Mouse (Mus musculus): ENCODE data around the gene Trpv4. TPM values are rescaled to one million over a fixed set of nuclear protein-coding genes. Genes with fewer than 3 reads are reported as not detected.

Trpv4 gene
- polyA plus RNA-seq (2014; fragmentation: Nextera tagmentation; extraction: Ambion mirVana), result 0.17 and 0.53 TPM in 2 replicates

DNA sequence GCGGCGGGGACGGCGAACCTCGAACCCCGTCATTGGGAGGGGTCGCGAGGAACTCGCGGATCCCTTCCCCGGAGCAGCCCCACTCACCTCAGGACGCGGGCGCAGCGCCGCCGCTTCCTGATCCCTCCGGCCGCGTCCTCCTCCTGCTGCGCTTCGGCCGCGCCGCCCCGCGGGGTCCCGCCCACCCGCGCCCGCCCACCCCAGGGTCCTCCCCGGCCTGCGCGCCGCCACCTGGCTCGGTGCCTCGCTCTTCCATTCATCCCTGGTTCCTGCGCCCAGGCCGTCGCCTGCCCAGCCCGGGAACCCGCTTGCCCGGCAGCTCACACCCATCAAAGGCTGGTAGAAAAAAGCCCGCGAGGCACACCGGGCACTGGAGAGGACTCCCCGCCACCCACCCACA lies at the start of gene Trpv4:
TSS of gene Trpv4 (minus strand) at position 167 of the 400 bp plus-strand sequence.
- WGBS, result 2% methylated on average over 33 of the region's 47 CpGs

DNA sequence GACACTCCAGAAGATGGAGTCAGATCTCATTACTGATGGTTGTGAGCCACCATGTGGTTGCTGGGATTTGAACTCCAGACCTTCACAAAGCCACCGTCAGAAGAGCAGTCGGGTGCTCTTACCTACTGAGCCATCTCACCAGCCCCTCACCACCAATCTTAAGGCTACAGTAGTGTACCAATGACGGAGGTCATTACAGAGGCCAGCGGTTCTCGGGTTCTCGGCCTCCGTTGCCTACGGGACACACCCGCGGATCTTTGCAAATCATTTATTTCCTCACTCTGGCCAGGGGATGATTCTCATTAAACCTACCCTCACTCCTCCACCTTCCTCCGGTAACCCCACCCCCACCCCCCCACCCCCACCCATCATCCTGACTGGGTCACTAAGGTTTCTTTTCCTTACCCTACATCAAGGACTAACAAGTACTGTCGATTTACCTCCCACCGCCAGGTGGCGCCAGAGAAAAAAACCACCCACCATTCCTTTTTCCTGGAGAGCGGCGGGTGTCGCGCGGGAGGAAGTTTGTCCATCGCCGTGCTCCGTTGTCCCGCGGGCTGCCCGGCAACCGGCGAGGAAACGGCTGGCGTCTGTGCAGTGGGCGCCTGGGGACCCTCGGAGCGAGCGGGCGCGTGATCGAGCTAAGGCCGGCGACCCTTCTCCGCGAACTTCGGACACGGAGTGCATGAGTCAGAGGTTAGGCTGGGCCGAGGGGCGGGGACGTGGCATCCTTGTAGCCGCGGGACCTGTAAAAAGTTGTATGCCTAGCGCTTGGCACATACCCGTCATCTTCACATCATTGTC lies 49.2 kb upstream of the Trpv4 start, which contains the start of gene Tchp:
TSS of gene Tchp (plus strand) at position 496 of the 804 bp plus-strand sequence.
- Histone ChIP-seq H3K4me1 (replicated peaks; ENCODE audit: control insufficient read depth, insufficient read depth, low read length) (peaks cover 7% of the 10 kb centered on the region), H3K9ac (ENCODE audit: low read length) (peak within 1 kb of the TSS; percentile 78), H3K9me3 (ENCODE audit: control insufficient read depth, low read length) (no peaks in the 10 kb centered on the region), H3K4me2 (ENCODE audit: low read depth, low read length, severe bottlenecking) (peak within 1 kb of the TSS; percentile 83), H3K36me3 (ENCODE audit: control insufficient read depth, insufficient read depth, low read length) (peaks cover 6% of the 10 kb centered on the region; the same call in 1 of the 2 replicates), H3K27ac (ENCODE audit: low read depth, low read length) (no peak within 1 kb of the TSS), H3K4me3 (ENCODE audit: low read depth, low read length) (peak within 1 kb of the TSS; percentile 81), H3K27me3 (ENCODE audit: control insufficient read depth, insufficient read depth, low read length) (no peaks in the 10 kb centered on the region)
- peak; percentile 98 for DNase-seq (ENCODE audit: low spot score)
- 3% methylated on average over 47 of the region's 49 CpGs for WGBS
- peak; percentile 75 for ATAC-seq (replicated peaks; ENCODE audit: low FRiP score)

More for the DNA sequence above, at the start of gene Trpv4:
- DNase-seq (ENCODE audit: low spot score) (peak; percentile 58), ATAC-seq (replicated peaks; ENCODE audit: low FRiP score) (no peak)
- H3K27ac ChIP-seq (ENCODE audit: low read depth, low read length), result no peak within 1 kb of the TSS
- H3K36me3 ChIP-seq (ENCODE audit: control insufficient read depth, insufficient read depth, low read length), result no peaks in the 10 kb centered on the region
- H3K4me3 ChIP-seq (ENCODE audit: low read depth, low read length), result peak within 1 kb of the TSS; percentile 36
- H3K9ac ChIP-seq (ENCODE audit: low read length), result peak within 1 kb of the TSS; percentile 20
- H3K27me3 ChIP-seq (ENCODE audit: control insufficient read depth, insufficient read depth, low read length), result peaks cover 31% of the 10 kb centered on the region
- peak within 1 kb of the TSS; percentile 77 for H3K4me2 ChIP-seq (ENCODE audit: low read depth, low read length, severe bottlenecking)
- no peaks in the 10 kb centered on the region for H3K9me3 ChIP-seq (ENCODE audit: control insufficient read depth, low read length)
- peaks cover 11% of the 10 kb centered on the region for H3K4me1 ChIP-seq (replicated peaks; ENCODE audit: control insufficient read depth, insufficient read depth, low read length)

DNA sequence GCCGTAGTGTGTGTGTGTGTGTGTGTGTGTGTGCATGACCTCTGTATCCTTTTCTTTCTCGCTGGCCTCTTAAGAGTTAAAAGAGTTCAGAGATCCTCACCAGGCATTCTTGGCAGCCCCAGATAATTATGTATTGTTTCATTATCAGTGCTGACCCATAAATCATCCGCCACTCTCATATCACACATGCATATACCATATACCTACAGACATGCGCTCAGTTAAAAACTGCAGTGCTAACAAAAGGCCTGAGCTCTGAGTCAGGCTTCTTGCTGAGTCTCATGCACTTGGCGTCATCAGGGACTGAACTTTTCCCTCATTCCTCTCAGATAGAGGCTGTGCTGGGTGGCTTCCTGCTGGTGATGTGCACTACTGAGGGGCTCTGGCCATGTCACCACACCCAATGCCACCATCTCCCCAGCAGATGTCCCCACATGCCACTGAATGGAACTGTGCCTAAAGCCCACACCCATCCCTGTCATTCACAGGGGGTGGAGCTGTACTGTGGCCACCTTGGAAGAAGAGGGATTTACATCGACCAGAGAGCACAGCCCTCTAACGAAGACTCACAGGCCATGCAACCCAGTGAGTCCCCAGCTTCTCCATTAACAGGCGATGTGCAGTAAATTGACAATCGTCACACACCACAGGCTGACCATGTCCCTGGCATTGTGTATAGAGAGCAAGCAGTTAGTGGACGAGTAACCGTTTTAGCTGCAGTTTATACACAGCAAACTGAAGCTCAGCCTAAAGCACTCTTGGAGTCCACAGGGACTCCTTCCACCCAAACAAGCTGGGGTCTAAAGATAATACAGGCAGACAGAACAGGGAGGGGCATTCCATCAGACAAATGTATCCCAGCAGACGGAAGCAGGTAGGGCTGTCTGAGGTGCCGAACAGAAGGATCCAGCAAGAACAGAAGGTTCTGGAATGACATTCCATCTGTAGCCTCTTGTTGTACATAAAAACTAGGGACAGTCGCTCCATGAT lies 44.5 kb upstream of the Trpv4 start:
- H3K36me3 ChIP-seq (ENCODE audit: control insufficient read depth, insufficient read depth, low read length), result no peaks in the 10 kb centered on the region
- peak; percentile 58 for DNase-seq (ENCODE audit: low spot score)
- no peak overlapping the region for H3K27ac ChIP-seq (ENCODE audit: low read depth, low read length)
- no peak overlapping the region for H3K4me2 ChIP-seq (ENCODE audit: low read depth, low read length, severe bottlenecking)
- no peak overlapping the region for H3K9ac ChIP-seq (ENCODE audit: low read length)
- H3K4me3 ChIP-seq (ENCODE audit: low read depth, low read length), result no peak overlapping the region
- 63% methylated on average over 14 of the region's 14 CpGs for WGBS
- H3K9me3 ChIP-seq (ENCODE audit: control insufficient read depth, low read length), result no peaks in the 10 kb centered on the region
- no peaks in the 10 kb centered on the region for H3K4me1 ChIP-seq (replicated peaks; ENCODE audit: control insufficient read depth, insufficient read depth, low read length)
- no peaks in the 10 kb centered on the region for H3K27me3 ChIP-seq (ENCODE audit: control insufficient read depth, insufficient read depth, low read length)
- ATAC-seq (replicated peaks; ENCODE audit: low FRiP score), result no peak

DNA sequence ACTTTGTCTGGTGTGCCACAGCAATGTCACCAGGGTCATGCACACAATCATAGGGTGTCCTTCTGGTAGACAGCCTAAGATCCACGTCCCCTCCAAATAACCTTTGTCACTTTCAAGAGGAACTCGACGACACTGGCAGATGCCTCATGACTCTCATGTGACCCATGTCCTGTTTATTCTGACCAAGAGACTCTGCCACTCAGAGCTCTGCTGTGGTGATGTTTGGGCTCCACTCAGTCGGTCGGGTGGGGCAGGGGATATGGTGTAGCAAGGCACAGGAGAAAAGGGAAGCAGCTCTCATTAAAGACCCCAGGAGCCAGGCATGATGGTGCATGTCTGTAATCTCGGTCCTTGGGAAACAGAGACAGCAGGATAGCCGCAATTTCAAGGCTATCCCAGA lies 40.8 kb upstream of the Trpv4 start:
- ATAC-seq (replicated peaks; ENCODE audit: low FRiP score), result no peak
- Histone ChIP-seq H3K4me1 (replicated peaks; ENCODE audit: control insufficient read depth, insufficient read depth, low read length) (no peaks in the 10 kb centered on the region), H3K27me3 (ENCODE audit: control insufficient read depth, insufficient read depth, low read length) (no peaks in the 10 kb centered on the region), H3K9me3 (ENCODE audit: control insufficient read depth, low read length) (no peaks in the 10 kb centered on the region), H3K36me3 (ENCODE audit: control insufficient read depth, insufficient read depth, low read length) (no peaks in the 10 kb centered on the region), H3K4me2 (ENCODE audit: low read depth, low read length, severe bottlenecking) (no peak overlapping the region), H3K27ac (ENCODE audit: low read depth, low read length) (no peak overlapping the region), H3K4me3 (ENCODE audit: low read depth, low read length) (no peak overlapping the region), H3K9ac (ENCODE audit: low read length) (no peak overlapping the region)
- 74% methylated on average over 7 of the region's 7 CpGs for WGBS
- DNase-seq (ENCODE audit: low spot score), result no peak

DNA sequence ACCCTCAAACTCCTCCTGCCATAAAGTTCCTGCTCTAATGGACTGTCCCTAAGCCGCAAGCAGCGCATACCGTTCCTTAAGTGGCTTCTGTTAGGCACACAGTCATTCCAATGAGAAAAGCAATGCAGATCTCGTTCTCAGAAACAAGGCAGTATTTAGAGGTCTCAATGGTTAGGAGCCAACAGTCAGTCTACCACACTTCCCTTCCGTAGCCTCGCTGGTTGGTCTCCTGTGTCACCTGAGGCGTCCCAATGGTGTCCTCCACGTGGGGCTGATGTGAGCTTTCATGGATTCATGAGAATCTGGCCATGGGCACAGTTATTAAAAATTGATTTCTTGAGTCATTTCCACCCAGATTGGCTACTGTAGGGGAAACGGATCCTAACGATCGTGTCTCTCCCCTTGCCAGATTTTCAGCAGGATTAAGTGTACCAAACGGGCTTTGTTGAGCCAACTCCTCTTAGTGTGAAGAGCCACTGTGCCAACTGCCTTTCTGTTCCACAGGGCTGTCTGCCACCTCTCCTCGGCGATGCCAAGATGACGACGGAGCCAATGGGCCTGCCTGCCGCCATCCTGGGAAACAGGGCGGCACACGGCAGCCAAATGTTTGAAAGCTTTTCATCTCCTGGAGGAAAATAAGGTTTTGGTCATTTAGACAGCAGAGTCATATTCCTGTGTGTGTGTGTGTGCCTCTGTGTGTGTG lies 40.0 kb upstream of the Trpv4 start:
- H3K4me2 ChIP-seq (ENCODE audit: low read depth, low read length, severe bottlenecking), result no peak overlapping the region
- H3K27ac ChIP-seq (ENCODE audit: low read depth, low read length), result no peak overlapping the region
- H3K36me3 ChIP-seq (ENCODE audit: control insufficient read depth, insufficient read depth, low read length), result no peaks in the 10 kb centered on the region
- no peaks in the 10 kb centered on the region for H3K9me3 ChIP-seq (ENCODE audit: control insufficient read depth, low read length)
- DNase-seq (ENCODE audit: low spot score) (no peak), ATAC-seq (replicated peaks; ENCODE audit: low FRiP score) (no peak)
- no peaks in the 10 kb centered on the region for H3K27me3 ChIP-seq (ENCODE audit: control insufficient read depth, insufficient read depth, low read length)
- no peak overlapping the region for H3K4me3 ChIP-seq (ENCODE audit: low read depth, low read length)
- no peaks in the 10 kb centered on the region for H3K4me1 ChIP-seq (replicated peaks; ENCODE audit: control insufficient read depth, insufficient read depth, low read length)
- no peak overlapping the region for H3K9ac ChIP-seq (ENCODE audit: low read length)
- 90% methylated on average over 19 of the region's 19 CpGs for WGBS

DNA sequence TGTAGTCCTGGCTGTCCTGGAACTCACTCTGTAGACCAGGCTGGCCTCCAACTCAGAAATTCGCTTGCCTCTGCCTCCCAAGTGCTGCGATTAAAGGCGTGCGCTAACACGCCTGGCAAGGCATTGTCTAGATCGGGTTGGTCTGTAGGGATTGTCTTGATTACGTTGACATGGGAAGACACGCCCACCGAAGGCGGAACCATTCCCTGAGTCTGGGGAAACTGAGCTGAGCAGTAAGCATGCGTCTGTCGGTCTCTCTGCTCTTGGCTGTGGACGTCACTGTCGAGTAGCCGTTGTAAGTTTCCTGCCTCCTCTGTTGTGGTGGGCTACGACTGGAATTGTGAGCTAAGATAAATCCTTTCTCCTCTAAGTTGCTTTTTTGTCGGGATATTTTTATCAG lies 38.7 kb upstream of the Trpv4 start:
- H3K9ac ChIP-seq (ENCODE audit: low read length), result no peak overlapping the region
- H3K4me3 ChIP-seq (ENCODE audit: low read depth, low read length), result no peak overlapping the region
- H3K36me3 ChIP-seq (ENCODE audit: control insufficient read depth, insufficient read depth, low read length), result no peaks in the 10 kb centered on the region
- H3K27ac ChIP-seq (ENCODE audit: low read depth, low read length), result no peak overlapping the region
- 84% methylated on average over 17 of the region's 17 CpGs for WGBS
- no peak overlapping the region for H3K4me2 ChIP-seq (ENCODE audit: low read depth, low read length, severe bottlenecking)
- no peaks in the 10 kb centered on the region for H3K4me1 ChIP-seq (replicated peaks; ENCODE audit: control insufficient read depth, insufficient read depth, low read length)
- DNase-seq (ENCODE audit: low spot score) (no peak), ATAC-seq (replicated peaks; ENCODE audit: low FRiP score) (no peak)
- H3K27me3 ChIP-seq (ENCODE audit: control insufficient read depth, insufficient read depth, low read length), result no peaks in the 10 kb centered on the region
- H3K9me3 ChIP-seq (ENCODE audit: control insufficient read depth, low read length), result no peaks in the 10 kb centered on the region

DNA sequence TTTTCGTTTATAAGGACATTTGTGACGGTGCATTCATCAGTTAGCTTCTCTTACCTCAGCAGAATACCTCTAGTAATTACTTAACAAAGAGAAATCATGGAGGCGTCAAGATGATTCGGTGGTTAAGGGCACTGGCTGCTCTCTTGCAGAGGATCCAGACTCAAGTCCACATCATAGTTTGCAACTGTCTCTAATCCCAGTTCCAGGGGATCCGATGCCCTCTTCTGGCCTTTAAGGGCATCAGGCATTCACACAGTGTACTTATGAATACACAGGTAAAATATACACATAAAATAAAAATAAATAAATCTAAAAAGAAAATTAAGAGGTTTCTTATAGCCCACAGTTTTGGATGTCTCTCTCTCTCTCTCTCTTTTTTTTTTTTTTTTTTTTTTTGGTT lies 37.6 kb upstream of the Trpv4 start:
- WGBS, result 69% methylated on average over 5 of the region's 5 CpGs
- Histone ChIP-seq H3K36me3 (ENCODE audit: control insufficient read depth, insufficient read depth, low read length) (no peaks in the 10 kb centered on the region), H3K4me2 (ENCODE audit: low read depth, low read length, severe bottlenecking) (no peak overlapping the region), H3K9me3 (ENCODE audit: control insufficient read depth, low read length) (no peaks in the 10 kb centered on the region), H3K27ac (ENCODE audit: low read depth, low read length) (no peak overlapping the region), H3K27me3 (ENCODE audit: control insufficient read depth, insufficient read depth, low read length) (no peaks in the 10 kb centered on the region), H3K4me1 (replicated peaks; ENCODE audit: control insufficient read depth, insufficient read depth, low read length) (no peaks in the 10 kb centered on the region), H3K9ac (ENCODE audit: low read length) (no peak overlapping the region), H3K4me3 (ENCODE audit: low read depth, low read length) (no peak overlapping the region)
- DNase-seq (ENCODE audit: low spot score), result no peak
- no peak for ATAC-seq (replicated peaks; ENCODE audit: low FRiP score)
